Mouse (Mus musculus): Measurements from ENCODE around the gene Ash1l. TPM values are rescaled to one million over a fixed set of nuclear protein-coding genes. Genes with fewer than 3 reads are reported as not detected.

Gene Ash1l
- polyA plus RNA-seq, 1 experiment from 2014 or later: 14.5 TPM

- WGBS: 49% methylated on average over 14 of the region's 14 CpGs
- Histone ChIP-seq H3K36me3 (peaks cover 8% of the 10 kb centered on the region), H3K27me3 (ENCODE audit: insufficient read depth, poor library complexity, severe bottlenecking) (peaks cover 45% of the 10 kb centered on the region), H3K4me1 (peaks cover 60% of the 10 kb centered on the region), H3K4me3 (peak overlapping the region; percentile 67), H3K27ac (peak overlapping the region; percentile 88; the same call in 1 of the 2 replicates), H3K9me3 (no peaks in the 10 kb centered on the region)
- no peak for DNase-seq (ENCODE audit: low spot score)
Measured at GRCm38 (mm10) chr3:89088974-89089373, 138.6 kb downstream of the Ash1l start.

DNA sequence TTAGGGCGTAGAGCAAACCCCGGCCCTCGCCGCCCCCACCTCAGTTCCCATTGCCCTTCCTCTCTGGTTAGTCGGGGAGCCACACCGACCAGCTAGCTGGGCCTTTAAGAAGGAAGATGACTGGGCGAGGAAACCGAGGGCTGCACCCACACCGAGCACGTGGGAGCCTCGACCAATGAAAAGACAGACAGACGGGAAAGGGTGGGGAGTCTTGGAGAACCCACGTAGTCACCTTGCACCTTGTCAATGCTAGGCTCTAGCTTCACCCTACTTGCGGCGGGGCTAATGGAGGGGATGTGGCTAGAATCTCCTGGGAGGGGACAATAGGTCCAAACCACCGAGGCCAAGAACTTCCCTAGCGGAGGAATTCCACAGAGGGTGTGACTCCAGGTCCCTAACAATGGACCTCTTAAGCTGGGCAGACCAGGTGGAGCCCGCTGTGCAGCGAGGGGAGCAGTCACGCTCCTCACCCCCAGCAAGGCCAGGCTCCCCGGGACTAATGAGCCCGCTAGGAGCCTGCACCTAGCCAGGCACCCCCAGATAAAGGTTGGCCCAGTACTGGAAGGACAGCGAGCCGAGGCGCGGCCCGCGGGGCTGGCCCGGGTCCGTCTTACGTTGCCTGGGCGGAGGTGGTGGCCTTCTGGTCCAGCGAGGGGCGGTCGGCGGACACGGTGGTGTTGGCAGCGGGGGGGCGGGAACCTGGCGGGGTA is 139.6 kb downstream of the Ash1l start:
- peaks cover 55% of the 10 kb centered on the region for H3K27me3 ChIP-seq (ENCODE audit: insufficient read depth, poor library complexity, severe bottlenecking)
- WGBS: under 1% methylated on average over 40 of the region's 40 CpGs

GRCm38 (mm10) chr3:89090694-89091655 is 140.6 kb downstream of the Ash1l start:
- Histone ChIP-seq H3K36me3 (peaks cover 28% of the 10 kb centered on the region), H3K4me1 (peaks cover 58% of the 10 kb centered on the region), H3K9me3 (no peaks in the 10 kb centered on the region), H3K27me3 (ENCODE audit: insufficient read depth, poor library complexity, severe bottlenecking) (peaks cover 57% of the 10 kb centered on the region), H3K4me3 (peak overlapping the region; percentile 67), H3K27ac (peak overlapping the region; percentile 88)
- peak; percentile 90 for DNase-seq (ENCODE audit: low spot score)
- WGBS: under 1% methylated on average over 74 of the region's 74 CpGs

More for the DNA sequence above, 139.6 kb downstream of the Ash1l start:
- peak; percentile 96 for DNase-seq (ENCODE audit: low spot score)
- no peaks in the 10 kb centered on the region for H3K9me3 ChIP-seq
- peak overlapping the region; percentile 88 for H3K27ac ChIP-seq
- H3K36me3 ChIP-seq: peaks cover 18% of the 10 kb centered on the region
- H3K4me1 ChIP-seq: peaks cover 58% of the 10 kb centered on the region
- peak overlapping the region; percentile 67 for H3K4me3 ChIP-seq

- Histone ChIP-seq H3K36me3 (peaks cover 34% of the 10 kb centered on the region), H3K9me3 (no peaks in the 10 kb centered on the region), H3K4me3 (peak overlapping the region; percentile 67), H3K27me3 (ENCODE audit: insufficient read depth, poor library complexity, severe bottlenecking) (peaks cover 57% of the 10 kb centered on the region), H3K4me1 (peaks cover 58% of the 10 kb centered on the region), H3K27ac (0 out of 2 replicates have a peak overlapping the region, but pooled peaks have one; percentile 3)
- WGBS: 10% methylated on average over 20 of the region's 20 CpGs
- peak; percentile 61 for DNase-seq (ENCODE audit: low spot score)
Measured at GRCm38 (mm10) chr3:89091811-89092508, 141.5 kb downstream of the Ash1l start.

DNA sequence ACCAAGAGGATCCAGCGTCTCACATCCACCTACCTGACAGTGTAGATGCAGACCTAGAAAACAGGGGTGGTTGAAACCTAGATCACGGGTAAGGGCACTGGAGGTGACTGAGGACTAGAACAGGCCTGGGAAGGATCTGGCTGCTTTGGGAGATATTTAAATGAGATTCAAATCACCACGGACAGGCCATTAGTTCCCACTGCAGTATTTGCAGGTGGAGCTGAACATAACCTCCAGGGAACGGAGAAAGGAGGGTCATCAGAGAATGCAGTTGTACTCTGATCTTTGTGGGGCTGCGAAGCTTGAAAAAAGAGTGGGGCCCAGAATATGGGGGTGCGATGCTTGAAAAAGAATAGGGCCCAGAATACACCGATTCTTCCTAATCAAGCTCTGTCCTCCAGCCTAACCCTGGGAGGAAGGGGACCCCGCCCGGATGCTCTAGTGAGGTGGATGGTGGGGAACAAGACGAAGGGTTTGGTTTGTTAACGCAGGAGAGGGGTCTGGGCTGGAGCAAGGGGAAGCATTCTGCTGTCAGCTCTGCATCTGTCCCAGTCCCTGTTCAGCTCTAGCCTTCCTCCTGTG is 142.2 kb downstream of the Ash1l start:
- no peak for DNase-seq (ENCODE audit: low spot score)
- Histone ChIP-seq H3K27ac (no peak overlapping the region), H3K36me3 (peaks cover 40% of the 10 kb centered on the region), H3K4me1 (peaks cover 56% of the 10 kb centered on the region), H3K9me3 (no peaks in the 10 kb centered on the region), H3K4me3 (peak overlapping the region; percentile 67), H3K27me3 (ENCODE audit: insufficient read depth, poor library complexity, severe bottlenecking) (peaks cover 56% of the 10 kb centered on the region)
- 24% methylated on average over 11 of the region's 11 CpGs for WGBS

DNA sequence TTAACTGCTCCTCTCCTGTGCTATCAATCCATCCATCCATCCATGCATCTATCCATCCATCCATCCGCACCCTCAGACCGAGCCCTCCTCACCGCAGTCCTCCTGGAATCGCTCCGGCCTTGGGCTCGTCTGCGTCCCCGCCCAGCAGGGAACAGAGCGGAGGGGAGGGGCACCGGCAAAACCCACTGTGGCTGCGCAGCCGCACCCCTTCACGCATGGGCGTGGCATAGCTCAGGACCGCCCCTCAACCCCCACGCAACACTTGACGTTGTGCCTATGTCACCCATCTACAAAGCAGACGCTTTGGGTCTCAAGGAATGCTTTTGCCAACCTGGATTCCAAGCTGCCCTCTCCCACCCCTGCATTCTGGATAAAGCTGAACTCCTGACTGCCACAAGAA is 142.8 kb downstream of the Ash1l start, which contains the start of gene Rusc1:
Gene Rusc1, minus strand, starts transcription at position 137 of the 400 bp plus-strand sequence.
- peaks cover 50% of the 10 kb centered on the region for H3K27me3 ChIP-seq (ENCODE audit: insufficient read depth, poor library complexity, severe bottlenecking)
- peak within 1 kb of the TSS; percentile 67 for H3K4me3 ChIP-seq
- peak; percentile 93 for DNase-seq (ENCODE audit: low spot score)
- no peak within 1 kb of the TSS for H3K27ac ChIP-seq
- WGBS: 2% methylated on average over 18 of the region's 18 CpGs
- peaks cover 46% of the 10 kb centered on the region for H3K36me3 ChIP-seq
- H3K4me1 ChIP-seq: peaks cover 50% of the 10 kb centered on the region
- no peaks in the 10 kb centered on the region for H3K9me3 ChIP-seq

DNA sequence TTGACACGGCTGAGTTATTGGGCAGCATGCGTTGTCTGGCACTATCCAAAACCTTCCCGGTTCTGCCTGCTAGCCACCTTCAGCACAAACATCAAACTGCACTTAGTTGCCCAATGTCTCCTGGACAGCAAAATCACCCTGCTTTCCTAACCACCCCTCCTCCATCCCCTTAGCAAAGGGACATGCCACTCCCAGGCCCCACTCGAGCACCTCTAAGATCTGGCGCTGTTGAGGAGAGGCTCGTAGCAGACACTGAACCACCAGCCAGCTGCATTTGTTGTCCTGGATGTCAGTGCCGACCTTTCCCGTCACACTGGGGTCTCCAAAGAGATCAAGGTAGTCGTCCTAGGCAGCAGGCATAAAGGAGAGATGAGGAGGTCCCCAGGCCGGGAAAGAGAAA is 143.6 kb downstream of the Ash1l start:
- 88% methylated on average over 10 of the region's 10 CpGs for WGBS
- DNase-seq (ENCODE audit: low spot score): no peak
- Histone ChIP-seq H3K4me3 (no peak overlapping the region), H3K27ac (no peak overlapping the region), H3K27me3 (ENCODE audit: insufficient read depth, poor library complexity, severe bottlenecking) (peaks cover 42% of the 10 kb centered on the region), H3K36me3 (peaks cover 53% of the 10 kb centered on the region), H3K4me1 (peaks cover 44% of the 10 kb centered on the region), H3K9me3 (no peaks in the 10 kb centered on the region)

DNA sequence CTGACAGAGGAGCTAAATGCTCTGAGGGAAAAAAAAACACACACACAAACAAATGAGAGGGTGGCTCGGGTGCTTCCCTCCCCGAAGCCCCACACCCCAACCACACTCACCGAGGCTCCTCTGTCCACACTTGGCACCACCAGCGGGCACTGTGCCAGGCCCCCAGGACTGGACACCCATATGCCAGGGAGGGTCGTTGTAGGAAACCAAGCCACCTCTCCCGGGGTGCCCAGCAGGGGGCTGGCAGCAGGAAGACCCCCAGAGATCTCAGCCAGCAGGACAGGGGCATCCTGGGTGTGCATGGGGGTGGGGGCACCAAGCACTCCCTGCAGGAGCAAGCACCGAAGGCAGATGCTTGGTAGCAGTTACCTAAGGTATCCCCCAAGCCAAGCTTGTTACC is 150.4 kb downstream of the Ash1l start, which contains the start of gene Gm43738:
Gene Gm43738, minus strand, starts transcription at position 289 of the 400 bp plus-strand sequence.
- Histone ChIP-seq H3K9me3 (no peaks in the 10 kb centered on the region), H3K27ac (peak within 1 kb of the TSS; percentile 84), H3K36me3 (peaks cover 45% of the 10 kb centered on the region), H3K27me3 (ENCODE audit: insufficient read depth, poor library complexity, severe bottlenecking) (no peaks in the 10 kb centered on the region), H3K4me1 (peaks cover 17% of the 10 kb centered on the region), H3K4me3 (peak within 1 kb of the TSS; percentile 73)
- DNase-seq (ENCODE audit: low spot score): no peak
- WGBS: 55% methylated on average over 7 of the region's 7 CpGs

- WGBS: under 1% methylated on average over 19 of the region's 19 CpGs
- H3K4me1 ChIP-seq: peaks cover 17% of the 10 kb centered on the region
- DNase-seq (ENCODE audit: low spot score): no peak
- H3K36me3 ChIP-seq: peaks cover 39% of the 10 kb centered on the region
- peak overlapping the region; percentile 73 for H3K4me3 ChIP-seq
- no peaks in the 10 kb centered on the region for H3K27me3 ChIP-seq (ENCODE audit: insufficient read depth, poor library complexity, severe bottlenecking)
- H3K9me3 ChIP-seq: no peaks in the 10 kb centered on the region
- H3K27ac ChIP-seq: peak overlapping the region; percentile 84
Measured at GRCm38 (mm10) chr3:89101459-89101811, 151.0 kb downstream of the Ash1l start.

GRCm38 (mm10) chr3:89101812-89102494 is 151.5 kb downstream of the Ash1l start, which contains the start of gene Fdps:
Fdps (minus strand) TSS chr3:89101959.
- peak within 1 kb of the TSS; percentile 73 for H3K4me3 ChIP-seq
- H3K4me1 ChIP-seq: peaks cover 20% of the 10 kb centered on the region
- DNase-seq (ENCODE audit: low spot score): peak; percentile 99
- no peaks in the 10 kb centered on the region for H3K9me3 ChIP-seq
- H3K27me3 ChIP-seq (ENCODE audit: insufficient read depth, poor library complexity, severe bottlenecking): no peaks in the 10 kb centered on the region
- peak within 1 kb of the TSS; percentile 84 for H3K27ac ChIP-seq
- under 1% methylated on average over 26 of the region's 26 CpGs for WGBS
- H3K36me3 ChIP-seq: peaks cover 34% of the 10 kb centered on the region

GRCm38 (mm10) chr3:89102495-89103290 is 152.3 kb downstream of the Ash1l start:
- peak overlapping the region; percentile 71 for H3K27ac ChIP-seq

More at GRCm38 (mm10) chr3:89102495-89103290, 152.3 kb downstream of the Ash1l start:
- 63% methylated on average over 12 of the region's 12 CpGs for WGBS
- H3K27me3 ChIP-seq (ENCODE audit: insufficient read depth, poor library complexity, severe bottlenecking): no peaks in the 10 kb centered on the region
- peaks cover 27% of the 10 kb centered on the region for H3K36me3 ChIP-seq
- H3K4me1 ChIP-seq: peaks cover 20% of the 10 kb centered on the region
- H3K9me3 ChIP-seq: no peaks in the 10 kb centered on the region
- H3K4me3 ChIP-seq: peak overlapping the region; percentile 73
- no peak for DNase-seq (ENCODE audit: low spot score)

All from heart, embryonic 10.5 days (tissue).